In the genomic region with DNA sequence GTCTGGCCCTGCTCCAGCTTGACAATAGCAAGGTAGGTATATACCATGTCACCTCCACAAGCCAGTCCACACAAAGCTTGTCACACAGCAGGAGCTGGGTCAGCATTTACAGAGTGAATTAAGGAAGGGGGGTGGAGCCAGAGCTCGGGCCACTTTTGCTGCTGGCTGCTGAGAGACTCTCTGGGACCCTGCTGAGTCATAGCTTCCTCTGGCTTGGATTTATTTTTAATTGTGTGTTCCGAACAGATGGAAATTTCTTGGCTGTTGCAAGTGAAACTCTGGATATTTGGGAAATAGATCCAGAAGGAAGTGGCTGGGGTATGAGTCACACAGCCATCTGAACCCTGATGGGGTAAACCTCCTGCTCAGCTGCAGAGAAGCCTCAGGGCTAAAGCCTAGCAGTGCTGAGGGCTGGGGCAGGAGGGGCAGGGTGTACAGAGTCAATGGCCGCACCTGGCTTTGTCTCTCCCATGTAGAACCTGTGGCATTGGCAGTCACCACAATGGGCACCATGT, we compare ENCODE assay signal across 9 mouse cellular contexts. TPM values are rescaled to one million over a fixed set of nuclear protein-coding genes. Genes with fewer than 3 reads are reported as not detected.
DNase-seq lines count a peak whose midpoint lies in the region; ATAC-seq and TF ChIP-seq lines count a peak whose summit lies in the region.
"Had no signal": no experiment of that assay in that cellular context is flagged by ENCODE, and none has a peak within 500 bp of the region (broad histone marks: within the 10 kb centered on the region; RNA-seq: fewer than 3 reads in every experiment).

No protein-coding gene starts in this region.

- no peak for TF ChIP-seq CTCF in forebrain, postnatal 0 days (IDR thresholded peaks at IDR 0.05; ENCODE audit: low read depth)

- ATAC-seq in forebrain, postnatal 0 days = no peak
- ATAC-seq in forebrain, embryonic 13.5 days = no peak
- ATAC-seq in stomach, embryonic 14.5 days (ENCODE audit: insufficient number of reproducible peaks, insufficient read depth, low FRiP score, low read depth) = 0 out of 2 replicates have a peak, but pooled peaks have one; percentile 43

- no peak overlapping the region for H3K9ac ChIP-seq in forebrain, postnatal 0 days
- H3K9ac ChIP-seq in forebrain, embryonic 13.5 days = no peak overlapping the region
- H3K9ac ChIP-seq in stomach, embryonic 14.5 days (replicated peaks; ENCODE audit: low read depth, low read length) = no peak overlapping the region
- H3K9ac ChIP-seq: liver, embryonic 14.5 days had no signal

- H3K4me2 ChIP-seq in forebrain, postnatal 0 days (ENCODE audit: low read depth) = no peak overlapping the region
- no peak overlapping the region for H3K4me2 ChIP-seq in forebrain, embryonic 13.5 days
- no peak overlapping the region for H3K4me2 ChIP-seq in stomach, embryonic 14.5 days (replicated peaks; ENCODE audit: low read depth, low read length)

- DNase-seq in forebrain, postnatal 0 days = peak; percentile 35
- DNase-seq in adipocyte (ENCODE audit: low spot score) = peak; percentile 85
- DNase-seq in gastrocnemius, postnatal 14 days = peak; percentile 73
- peak; percentile 71 for DNase-seq in kidney, adult 11 months
- DNase-seq in left cerebral cortex, postnatal 25 days (ENCODE audit: low spot score in 2 of 2) = peak; percentile 59 to 93
- DNase-seq in spleen, adult 18-20 months = no peak

- WGBS in forebrain, postnatal 0 days = 34% methylated on average over 3 of the region's 3 CpGs
- 42% methylated on average over 3 of the region's 3 CpGs for WGBS in forebrain, embryonic 13.5 days
- 27% methylated on average over 3 of the region's 3 CpGs for WGBS in stomach, embryonic 14.5 days

- H3K4me3 ChIP-seq in forebrain, postnatal 0 days (ENCODE audit: low read depth, low read length) = no peak overlapping the region
- H3K4me3 ChIP-seq in forebrain, embryonic 13.5 days = no peak overlapping the region
- H3K4me3 ChIP-seq in stomach, embryonic 14.5 days (ENCODE audit: low read depth, low read length) = no peak overlapping the region

- no peaks in the 10 kb centered on the region for H3K9me3 ChIP-seq in forebrain, postnatal 0 days (ENCODE audit: low read length)
- H3K9me3 ChIP-seq in forebrain, embryonic 13.5 days (replicated peaks) = no peaks in the 10 kb centered on the region
- no peaks in the 10 kb centered on the region for H3K9me3 ChIP-seq in stomach, embryonic 14.5 days (ENCODE audit: control insufficient read depth, low read depth, low read length)

- intact Hi-C loops in gastrocnemius, postnatal 14 days (cut with DNase I; ENCODE audit: low total_unique reads) = no loop called here
- intact Hi-C loops in left cerebral cortex, postnatal 25 days (cut with DNase I) = loop anchor here (5.0 kb wide), 1 partner anchor 46 kb away; no protein-coding TSS in a partner anchor

- no peaks in the 10 kb centered on the region for H3K36me3 ChIP-seq in forebrain, postnatal 0 days (ENCODE audit: insufficient read depth)
- no peaks in the 10 kb centered on the region for H3K36me3 ChIP-seq in forebrain, embryonic 13.5 days (ENCODE audit: poor library complexity, severe bottlenecking)
- no peaks in the 10 kb centered on the region for H3K36me3 ChIP-seq in stomach, embryonic 14.5 days (ENCODE audit: control insufficient read depth, insufficient read depth, low read length)

- no peaks in the 10 kb centered on the region for H3K4me1 ChIP-seq in forebrain, postnatal 0 days (ENCODE audit: insufficient read depth)
- 0 out of 2 replicates have a peak, but pooled peaks cover 3% of the 10 kb centered on the region for H3K4me1 ChIP-seq in forebrain, embryonic 13.5 days
- H3K4me1 ChIP-seq in stomach, embryonic 14.5 days (ENCODE audit: control insufficient read depth, insufficient read depth, low read length) = peaks cover 27% of the 10 kb centered on the region; the same call in 1 of the 2 replicates

- H3K27ac ChIP-seq in forebrain, postnatal 0 days (ENCODE audit: low read depth, low read length) = no peak overlapping the region
- H3K27ac ChIP-seq in forebrain, embryonic 13.5 days = no peak overlapping the region
- H3K27ac ChIP-seq in stomach, embryonic 14.5 days (ENCODE audit: low read length) = peak overlapping the region; percentile 84; the same call in 1 of the 2 replicates
- H3K27ac ChIP-seq: liver, embryonic 14.5 days had no signal

- H3K27me3 ChIP-seq in forebrain, postnatal 0 days (ENCODE audit: insufficient read depth, low read length) = no peaks in the 10 kb centered on the region
- H3K27me3 ChIP-seq in forebrain, embryonic 13.5 days = no peaks in the 10 kb centered on the region
- no peaks in the 10 kb centered on the region for H3K27me3 ChIP-seq in stomach, embryonic 14.5 days (ENCODE audit: control insufficient read depth, insufficient read depth, low read length)

RNA-seq across cellular contexts. Expression of gene Col18a1, which starts 40.3 kb away (rescaled TPM):
- total RNA-seq in forebrain, postnatal 0 days (2014; rRNA removed) = 24.7 and 28.4 TPM in 2 replicates
- 11.7 and 12.6 TPM in 2 replicates for polyA plus RNA-seq in forebrain, postnatal 0 days (2015; fragmentation: Nextera tagmentation; extraction: Ambion mirVana)
- 35.5 and 38.9 TPM in 2 replicates for polyA plus RNA-seq in forebrain, embryonic 13.5 days (2015; fragmentation: Nextera tagmentation; extraction: Ambion mirVana)
- total RNA-seq in gastrocnemius, postnatal 14 days (2021) = 10 to 100 TPM; 20.2 to 24.5 TPM
- total RNA-seq in left cerebral cortex, postnatal 25 days (2021) = 1 to 10 TPM; 4.0 to 5.3 TPM
- 49.8 and 56.3 TPM in 2 replicates for polyA plus RNA-seq in stomach, embryonic 14.5 days (2014; fragmentation: Nextera tagmentation; extraction: Ambion mirVana)

RNA-seq across cellular contexts. Expression of gene Pofut2, which starts 52.4 kb away (rescaled TPM):
- total RNA-seq in forebrain, postnatal 0 days (2014; rRNA removed) = 36.5 and 39.0 TPM in 2 replicates
- 34.3 and 38.3 TPM in 2 replicates for polyA plus RNA-seq in forebrain, postnatal 0 days (2015; fragmentation: Nextera tagmentation; extraction: Ambion mirVana)
- 46.6 and 52.8 TPM in 2 replicates for polyA plus RNA-seq in forebrain, embryonic 13.5 days (2015; fragmentation: Nextera tagmentation; extraction: Ambion mirVana)
- 10 to 100 TPM; 26.8 to 31.7 TPM for total RNA-seq in gastrocnemius, postnatal 14 days (2021)
- total RNA-seq in left cerebral cortex, postnatal 25 days (2021) = 10 to 100 TPM; 32.8 to 35.9 TPM
- 119 and 129 TPM in 2 replicates for polyA plus RNA-seq in stomach, embryonic 14.5 days (2014; fragmentation: Nextera tagmentation; extraction: Ambion mirVana)

Comparison
In these comparisons a context has a peak if more than half of its experiments do, and no peak if none do; other contexts are left out.
1. DNase-seq: peak in forebrain, postnatal 0 days (single experiment), adipocyte (single experiment), gastrocnemius, postnatal 14 days (single experiment), kidney, adult 11 months (single experiment) and left cerebral cortex, postnatal 25 days (2 of 2); none in spleen, adult 18-20 months (0 of 2).